Mouse (Mus musculus) liver, embryonic 14.5 days (tissue): ENCODE results near the gene Pbx1. TPM values are rescaled to one million over a fixed set of nuclear protein-coding genes. Genes with fewer than 3 reads are reported as not detected.

Experiments used
- ATAC-seq: fragments of 200-750 bp; cut with Nextera tagmentation; 2 replicates; pipeline ENCODE4 v1.8.0; 2017; ENCODE audit warnings: moderate number of reproducible peaks, mild to moderate bottlenecking, moderate library complexity; ENCODE audit not compliant: insufficient read depth
- DNase-seq, 3 experiments: peaks; one replicate each; pipeline ENCODE4 v3.0.0-alpha.2; 2012 to 2013; ENCODE audit warnings: low read depth in 3 of 3, low spot score in 3 of 3
- H3K27ac ChIP-seq: fragments of 300-500 bp; sonication (generic); 2 replicates; pipeline ENCODE4 v1.5.1; 2014; ENCODE audit warnings: moderate library complexity, mild to moderate bottlenecking, control low read depth, inconsistent platforms
- H3K27me3 ChIP-seq: fragments of 300-500 bp; sonication (generic); 2 replicates; pipeline ENCODE4 v1.6.1; 2014; ENCODE audit warnings: mild to moderate bottlenecking, low read length, moderate library complexity; ENCODE audit not compliant: control insufficient read depth, insufficient read depth
- H3K36me3 ChIP-seq: fragments of 300-500 bp; sonication (generic); replicated peaks from 2 replicates; pipeline ENCODE4 v1.6.1; 2014; ENCODE audit warnings: low read depth; ENCODE audit not compliant: control insufficient read depth, insufficient read depth
- H3K4me1 ChIP-seq, 2 experiments: fragments of 200-500 bp in 1 of 2; fragments of 300-500 bp in 1 of 2; sonication (generic) in 1 of 2; replicated peaks; 2 replicates each; pipeline ENCODE4 v1.6.1; 2012 to 2014; ENCODE audit warnings: antibody characterized with exemption in 1 of 2, inconsistent platforms in 1 of 2, low read length in 1 of 2; ENCODE audit not compliant: control insufficient read depth in 2 of 2, insufficient read depth in 2 of 2
- H3K4me2 ChIP-seq: fragments of 300-500 bp; sonication (generic); 2 replicates; pipeline ENCODE4 v1.6.1; 2014; ENCODE audit warnings: low read depth, mild to moderate bottlenecking, control low read depth, moderate library complexity
- H3K4me3 ChIP-seq, 2 experiments: fragments of 200-500 bp in 1 of 2; fragments of 300-500 bp in 1 of 2; sonication (generic) in 1 of 2; 2 replicates each; pipeline ENCODE4 v1.5.1; 2012 to 2014; ENCODE audit warnings: low read depth in 2 of 2, low read length in 2 of 2, mild to moderate bottlenecking in 2 of 2, control low read depth in 1 of 2, inconsistent platforms in 1 of 2, moderate library complexity in 1 of 2; ENCODE audit not compliant: insufficient read depth in 1 of 2
- H3K9ac ChIP-seq: fragments of 300-500 bp; sonication (generic); replicated peaks from 2 replicates; pipeline ENCODE4 v1.6.1; 2014; ENCODE audit warnings: mild to moderate bottlenecking, control low read depth, moderate library complexity
- H3K9me3 ChIP-seq: fragments of 300-500 bp; sonication (generic); 2 replicates; pipeline ENCODE4 v1.6.1; 2016; ENCODE audit warnings: low read length, mixed read lengths; ENCODE audit not compliant: control insufficient read depth
- CTCF ChIP-seq: IDR thresholded peaks from 2 replicates; pipeline ENCODE4 v1.5.1; 2016; ENCODE audit warnings: antibody characterized with exemption, low read depth, control low read depth
- EP300 ChIP-seq: IDR thresholded peaks from 2 replicates; pipeline ENCODE4 v1.6.1; 2016; ENCODE audit warnings: antibody characterized with exemption, low read depth
- WGBS: fragments of 180-500 bp; shearing (Covaris S2); extraction: QIAGEN DNeasy Blood & Tissue Kit; methylation state at CpG from one replicate; pipeline ENCODE4 v1.1.7; 2014; ENCODE audit not compliant: insufficient replicate concordance; 5-methylcytosine and 5-hydroxymethylcytosine counted together
- polyA plus RNA-seq, 2 experiments: library from polyadenylated mRNA; depleted of rRNA in 1 of 2; stranded (reverse) in 1 of 2; unstranded in 1 of 2; fragments of >200 nt; fragmentation: Nextera tagmentation in 1 of 2; extraction: Ambion mirVana in 1 of 2; gene quantifications; 2 replicates each; pipeline versions ENCODE4 v1.2.1 to v1.2.3; 2012 to 2014

Gene Pbx1
- polyA plus RNA-seq, 2 experiments, result 1.7 to 2.7 TPM

DNA sequence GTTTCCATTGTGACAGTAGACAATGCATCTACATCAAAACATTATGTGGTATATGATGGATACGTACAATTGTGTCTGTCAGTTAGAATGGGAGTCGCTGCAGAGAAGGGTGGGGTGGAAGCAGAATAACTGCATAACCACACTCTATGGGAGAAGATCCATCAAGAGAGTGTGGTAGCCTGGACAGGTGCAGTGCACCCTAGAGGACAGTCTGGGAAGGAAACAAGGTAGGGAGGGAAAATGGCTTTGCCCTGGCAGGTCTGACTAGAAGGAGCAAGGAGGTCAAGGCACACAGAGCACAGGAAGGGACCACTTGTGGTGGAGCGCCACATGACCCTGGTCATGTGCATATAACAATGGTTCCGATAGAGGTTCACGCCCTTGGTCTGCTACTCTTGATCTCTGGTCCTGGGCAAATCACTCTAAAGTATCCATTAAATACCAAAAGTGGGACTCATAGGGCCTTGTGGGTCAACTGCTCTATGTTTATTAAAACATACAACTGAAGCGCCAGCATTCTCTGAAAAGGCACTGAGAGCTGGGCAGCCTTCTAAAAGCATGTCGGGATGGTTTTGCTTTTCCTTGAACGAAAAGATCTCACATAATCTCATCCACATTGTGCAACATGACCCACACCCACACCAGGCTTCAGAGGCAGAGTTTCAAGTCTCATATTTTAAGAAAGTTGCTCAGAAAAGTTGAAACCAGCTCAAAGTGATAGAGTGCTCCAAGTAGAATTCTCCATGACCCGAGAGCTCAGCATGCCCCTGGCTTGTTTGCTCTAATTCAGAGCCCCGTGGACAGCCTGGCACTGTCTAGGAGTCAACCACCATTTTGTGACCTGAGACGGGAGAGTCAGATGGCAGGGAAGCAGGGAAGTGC is 200.3 kb downstream of the Pbx1 start:
- Histone ChIP-seq H3K4me1 (no peaks in the 10 kb centered on the region; a peak in 1 of 4 replicates), H3K27me3 (no peaks in the 10 kb centered on the region), H3K4me3 (no peak overlapping the region), H3K36me3 (no peaks in the 10 kb centered on the region), H3K9ac (no peak overlapping the region), H3K4me2 (no peak overlapping the region), H3K27ac (no peak overlapping the region), H3K9me3 (no peaks in the 10 kb centered on the region)
- peak; percentile 41; the same call in 1 of the 2 replicates for TF ChIP-seq CTCF
- TF ChIP-seq EP300, result no peak
- WGBS, result 70% methylated on average over 11 of the region's 11 CpGs
- DNase-seq (no peak), ATAC-seq (no peak)

DNA sequence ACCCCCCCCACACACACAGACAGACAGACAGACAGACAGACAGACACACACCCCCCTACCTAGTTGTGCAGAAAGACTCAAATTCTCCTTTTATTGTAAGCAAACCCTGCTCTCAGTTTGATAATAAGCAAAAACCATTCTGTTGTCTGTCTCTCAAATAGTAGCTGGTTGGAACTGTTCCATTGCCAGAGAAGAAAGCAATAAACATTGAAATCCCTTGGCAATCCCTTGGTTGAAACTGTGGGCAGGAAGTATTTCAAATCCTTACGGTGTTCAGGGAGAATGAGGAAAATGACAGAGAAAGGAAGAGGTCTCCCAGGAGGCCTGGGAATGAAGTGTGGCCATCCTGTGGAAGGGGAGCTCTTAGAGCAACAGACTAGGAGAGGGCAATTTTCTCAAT is 201.2 kb downstream of the Pbx1 start:
- Histone ChIP-seq H3K9me3 (no peaks in the 10 kb centered on the region), H3K4me3 (no peak overlapping the region), H3K9ac (no peak overlapping the region), H3K27me3 (no peaks in the 10 kb centered on the region), H3K36me3 (no peaks in the 10 kb centered on the region), H3K27ac (no peak overlapping the region), H3K4me1 (peaks cover 0 to 2% of the 10 kb centered on the region in 2 experiments; a peak in 1 of 4 replicates), H3K4me2 (no peak overlapping the region)
- no peak for DNase-seq
- WGBS, result 60% methylated on average over 1 of the region's 1 CpGs
- TF ChIP-seq EP300 (no peak), CTCF (no peak)
- no peak for ATAC-seq

DNA sequence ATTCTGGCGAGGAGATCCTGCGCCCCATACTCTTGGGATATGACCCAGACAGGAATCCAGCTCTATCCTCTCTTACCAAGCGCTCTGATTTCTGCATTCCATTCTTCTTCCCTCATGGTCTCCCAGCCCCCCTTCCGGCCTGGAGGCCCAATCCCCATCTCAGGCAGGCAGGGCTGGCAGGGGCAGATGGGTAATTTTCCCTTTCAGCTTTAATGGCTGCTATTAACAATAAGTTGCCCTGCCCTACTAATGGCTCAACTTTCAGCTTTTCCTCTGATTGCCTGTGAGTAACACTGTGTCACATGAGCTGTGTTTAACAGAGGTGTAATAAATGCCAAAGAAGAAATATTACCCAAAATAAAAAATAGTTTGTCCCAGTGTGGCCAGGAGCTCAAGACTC is 201.9 kb downstream of the Pbx1 start:
- DNase-seq (no peak), ATAC-seq (no peak)
- Histone ChIP-seq H3K4me2 (no peak overlapping the region), H3K36me3 (no peaks in the 10 kb centered on the region), H3K9ac (no peak overlapping the region), H3K4me1 (peaks cover 0 to 2% of the 10 kb centered on the region in 2 experiments; a peak in 1 of 4 replicates), H3K27ac (no peak overlapping the region), H3K27me3 (no peaks in the 10 kb centered on the region), H3K4me3 (no peak overlapping the region), H3K9me3 (no peaks in the 10 kb centered on the region)
- 70% methylated on average over 4 of the region's 4 CpGs for WGBS
- TF ChIP-seq CTCF (no peak), EP300 (no peak)

DNA sequence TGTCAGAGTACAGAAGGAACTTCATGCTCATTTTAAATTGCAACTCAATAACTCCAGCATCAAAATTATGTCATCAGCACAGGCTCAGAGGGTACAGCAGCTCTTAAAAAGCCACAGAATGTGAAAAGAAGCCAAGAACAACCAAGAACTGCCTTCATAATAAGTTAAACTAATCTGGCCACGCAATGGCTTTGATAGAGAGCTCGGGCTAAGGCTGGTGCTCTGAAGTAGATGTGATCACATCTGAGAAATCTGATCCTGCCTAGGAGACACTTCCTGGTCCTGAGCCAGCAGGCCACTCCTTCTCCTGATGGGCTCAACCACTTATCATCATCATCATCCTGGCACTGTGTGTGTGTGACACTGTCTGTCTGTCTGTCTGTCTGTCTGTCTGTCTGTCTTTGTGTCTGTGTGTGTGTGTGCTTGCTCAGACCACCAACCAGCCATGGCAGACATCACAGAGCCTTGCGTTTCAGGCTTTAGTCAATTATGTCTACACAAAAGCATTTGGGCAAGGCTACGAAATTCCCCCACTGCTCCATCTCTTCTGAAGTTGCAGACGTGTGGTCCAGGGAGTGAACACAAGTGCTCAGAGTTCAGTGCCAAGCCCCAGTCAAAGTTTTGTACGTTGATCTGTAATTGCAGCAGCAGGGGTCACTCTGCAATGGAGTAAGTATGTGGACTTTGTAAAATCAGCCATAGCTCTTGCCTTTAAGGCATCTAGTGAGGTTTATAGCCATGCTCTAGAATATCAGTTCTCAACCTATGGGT is 203.1 kb downstream of the Pbx1 start:
- no peaks in the 10 kb centered on the region for H3K27me3 ChIP-seq
- 57% methylated on average over 6 of the region's 6 CpGs for WGBS
- no peak for ATAC-seq

DNA sequence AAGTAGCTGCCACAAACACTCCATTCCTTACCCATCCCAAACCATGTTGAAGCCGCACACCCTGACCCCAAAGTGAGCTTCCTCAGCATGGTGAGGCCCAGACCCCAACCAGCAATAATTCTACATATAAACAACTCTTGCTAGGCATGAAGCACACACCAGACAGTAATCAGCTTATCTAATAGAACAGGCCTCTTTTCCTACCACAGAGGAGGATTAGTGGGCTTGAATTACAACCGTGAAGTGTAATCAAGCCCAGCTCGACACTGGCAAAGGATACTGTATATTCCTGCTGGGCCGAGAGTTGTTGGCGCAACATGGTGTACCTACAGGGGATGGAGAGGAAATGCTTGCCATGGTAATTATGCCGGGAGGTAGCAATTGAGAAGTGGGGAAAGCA is 205.9 kb downstream of the Pbx1 start:
- Histone ChIP-seq H3K9me3 (no peaks in the 10 kb centered on the region), H3K27me3 (no peaks in the 10 kb centered on the region), H3K4me1 (0 out of 4 replicates have a peak, but pooled peaks cover 0 to 2% of the 10 kb centered on the region in 2 experiments), H3K36me3 (no peaks in the 10 kb centered on the region), H3K4me3 (no peak overlapping the region), H3K4me2 (no peak overlapping the region), H3K27ac (no peak overlapping the region), H3K9ac (no peak overlapping the region)
- TF ChIP-seq EP300, result 0 out of 2 replicates have a peak, but pooled peaks have one; percentile 7
- no peak for TF ChIP-seq CTCF
- ATAC-seq, result peak; percentile 29; the same call in 1 of the 2 replicates
- 16% methylated on average over 6 of the region's 6 CpGs for WGBS
- DNase-seq, result no peak

More for the DNA sequence above, 203.1 kb downstream of the Pbx1 start:
- Histone ChIP-seq H3K9ac (no peak overlapping the region), H3K4me2 (no peak overlapping the region), H3K4me1 (peaks cover 0 to 2% of the 10 kb centered on the region in 2 experiments; a peak in 1 of 4 replicates), H3K36me3 (no peaks in the 10 kb centered on the region), H3K4me3 (no peak overlapping the region), H3K9me3 (no peaks in the 10 kb centered on the region), H3K27ac (no peak overlapping the region)
- TF ChIP-seq CTCF (no peak), EP300 (no peak)
- no peak for DNase-seq
